Mouse (Mus musculus) brain, adult 10 weeks (tissue): ENCODE measurements around the gene Mlana. TPM values are rescaled to one million over a fixed set of nuclear protein-coding genes. Genes with fewer than 3 reads are reported as not detected.

Experiments
- polyA plus RNA-seq: library from polyadenylated mRNA; stranded (reverse); fragments of 350-450 nt; fragmentation: Illumina TruSeq; extraction: RNeasy Lipid Tissue Mini Kit (QIAGEN cat#74804); gene quantifications from one replicate; pipeline ENCODE4 v1.2.3, GENCODE M21; 2015; ENCODE audit warnings: low read depth, low replicate concordance

Gene Mlana
- polyA plus RNA-seq: not detected

DNA sequence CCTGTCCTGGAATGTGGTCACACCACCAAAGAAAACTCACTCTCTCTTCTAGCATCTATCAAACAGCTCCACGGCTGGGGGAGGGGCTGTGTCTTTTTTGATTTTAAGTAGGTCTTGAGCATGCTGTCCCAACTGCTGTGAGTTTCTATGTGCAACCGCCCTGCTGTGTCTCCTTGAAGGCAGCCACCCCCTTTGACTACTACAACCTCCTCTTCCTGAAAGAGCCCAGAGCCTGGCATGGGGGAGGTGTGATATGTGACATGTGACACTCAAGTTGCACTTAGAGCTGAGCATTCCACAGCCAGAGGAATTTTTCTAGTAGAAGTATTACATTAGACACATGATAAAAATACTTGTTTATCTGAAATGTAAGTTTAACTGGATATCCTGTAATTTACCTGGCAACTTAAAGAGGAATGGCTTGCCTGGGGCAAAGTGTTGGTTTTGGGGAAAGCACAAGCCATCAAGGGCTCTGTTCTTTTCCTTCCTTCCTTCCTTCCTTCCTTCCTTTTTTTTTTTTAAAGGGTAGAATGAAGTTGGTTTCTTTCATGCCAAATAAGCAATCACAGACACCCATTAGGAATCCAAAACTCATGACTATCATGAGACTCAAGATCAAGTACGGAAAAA lies at the start of gene Mlana:
Gene Mlana (plus strand): TSS at position 580 of the 630 bp plus-strand sequence.

Other genes starting within 250 kb of the Mlana start
- gene Ric1, start 175.5 kb upstream of the Mlana start, polyA plus RNA-seq: 20.3 TPM
- 40.2 TPM for gene Ermp1, start 49.4 kb upstream of the Mlana start, polyA plus RNA-seq
- gene 9930021J03Rik, start 108.2 kb downstream of the Mlana start, polyA plus RNA-seq: 22.6 TPM
- 32.7 TPM for gene Ranbp6, start 115.2 kb downstream of the Mlana start, polyA plus RNA-seq
- gene Il33, start 227.3 kb downstream of the Mlana start, polyA plus RNA-seq: 69.1 TPM